Mouse (Mus musculus): ENCODE measurements around the gene Pxmp2.
A peak's percentile ranks its signal among the peaks of the same experiment; 100 is the strongest.

The Pxmp2 gene

GRCm38 (mm10) chr5:110285770-110286445 lies at the start of gene Pxmp2, which contains the start of gene Pole:
Pxmp2 (minus strand) TSS chr5:110286186.
Pole (plus strand) TSS chr5:110286306.
- DNase-seq = peak; percentile 92

DNA sequence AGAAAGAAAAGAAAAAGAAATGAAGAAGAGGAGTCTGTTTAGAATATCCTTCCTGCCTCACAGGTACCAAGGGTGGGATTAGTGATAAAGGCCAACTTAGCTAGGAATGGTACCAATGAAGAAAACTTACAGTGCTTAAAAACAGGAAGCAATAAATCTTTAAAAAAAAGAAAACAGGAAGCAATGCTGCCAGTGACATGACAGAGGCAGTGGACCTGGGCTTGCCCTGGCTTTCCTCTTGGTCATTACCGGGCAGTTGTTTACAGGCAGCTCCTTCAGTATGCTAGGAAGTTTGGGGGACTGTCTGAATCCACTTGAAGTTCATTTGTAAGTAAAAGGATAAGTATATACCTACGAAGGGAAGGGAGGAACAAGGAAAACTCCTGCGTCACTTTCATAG lies 44.5 kb upstream of the Pxmp2 start:
- DNase-seq = no peak

DNA sequence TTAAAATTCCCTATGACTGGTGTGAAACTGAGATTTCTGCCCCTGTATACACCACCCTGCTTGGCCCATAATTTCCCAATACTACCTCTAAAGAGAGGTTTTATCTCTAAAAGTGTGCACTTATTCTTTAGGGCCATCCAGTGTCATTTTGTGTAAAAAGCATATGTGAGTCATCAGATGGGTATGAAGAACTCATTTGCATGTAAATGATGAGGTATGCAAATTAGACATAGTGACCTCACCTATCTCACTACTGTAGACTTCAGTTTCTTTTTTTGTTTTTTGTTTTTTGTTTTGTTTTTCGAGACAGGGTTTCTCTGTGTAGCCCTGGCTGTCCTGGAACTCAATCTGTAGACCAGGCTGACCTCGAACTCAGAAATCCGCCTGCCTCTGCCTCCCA lies 27.1 kb upstream of the Pxmp2 start:
- no peak for DNase-seq

DNA sequence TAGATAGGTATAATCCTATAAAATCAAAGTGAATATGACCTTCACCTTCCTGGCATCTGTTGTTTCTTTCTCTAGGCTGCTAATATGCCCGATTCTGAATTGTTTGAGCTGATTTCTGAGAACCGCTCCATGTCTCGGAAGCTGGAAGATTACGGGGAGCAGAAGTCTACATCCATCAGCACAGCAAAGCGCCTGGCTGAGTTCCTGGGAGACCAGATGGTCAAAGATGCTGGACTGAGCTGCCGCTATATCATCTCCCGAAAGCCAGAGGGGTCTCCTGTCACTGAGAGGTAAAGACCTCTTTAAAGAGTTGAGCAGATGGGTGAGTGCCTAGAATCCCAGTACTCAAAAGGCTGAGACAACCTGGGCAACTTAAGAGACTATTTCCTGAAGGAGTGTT lies 22.9 kb upstream of the Pxmp2 start:
- no peak for DNase-seq

GRCm38 (mm10) chr5:110300591-110300990 lies 14.6 kb upstream of the Pxmp2 start:
- no peak for DNase-seq

GRCm38 (mm10) chr5:110296637-110297036 lies 10.7 kb upstream of the Pxmp2 start:
- no peak for DNase-seq

- no peak for DNase-seq
Measured at GRCm38 (mm10) chr5:110291649-110292048, 5.7 kb upstream of the Pxmp2 start.

DNA sequence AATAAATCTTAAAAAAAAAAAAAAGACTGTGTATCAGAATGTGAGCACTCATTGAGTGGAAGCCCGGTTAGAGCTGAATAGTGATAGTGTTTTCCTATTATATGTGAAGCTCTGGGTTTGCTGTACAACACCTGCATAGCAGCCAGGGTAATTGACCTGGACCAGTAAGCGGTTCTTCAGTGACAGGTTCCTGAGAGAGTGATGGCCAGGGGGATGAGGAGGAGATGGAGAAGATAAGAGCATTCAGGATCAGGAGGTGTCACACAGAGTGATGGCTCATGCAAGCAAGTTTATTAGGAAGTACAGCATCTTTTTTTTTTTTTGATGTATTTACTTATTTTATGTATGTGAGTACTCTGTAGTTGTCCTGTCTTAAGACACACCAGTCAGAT lies 1.1 kb upstream of the Pxmp2 start:
- no peak for DNase-seq

DNA sequence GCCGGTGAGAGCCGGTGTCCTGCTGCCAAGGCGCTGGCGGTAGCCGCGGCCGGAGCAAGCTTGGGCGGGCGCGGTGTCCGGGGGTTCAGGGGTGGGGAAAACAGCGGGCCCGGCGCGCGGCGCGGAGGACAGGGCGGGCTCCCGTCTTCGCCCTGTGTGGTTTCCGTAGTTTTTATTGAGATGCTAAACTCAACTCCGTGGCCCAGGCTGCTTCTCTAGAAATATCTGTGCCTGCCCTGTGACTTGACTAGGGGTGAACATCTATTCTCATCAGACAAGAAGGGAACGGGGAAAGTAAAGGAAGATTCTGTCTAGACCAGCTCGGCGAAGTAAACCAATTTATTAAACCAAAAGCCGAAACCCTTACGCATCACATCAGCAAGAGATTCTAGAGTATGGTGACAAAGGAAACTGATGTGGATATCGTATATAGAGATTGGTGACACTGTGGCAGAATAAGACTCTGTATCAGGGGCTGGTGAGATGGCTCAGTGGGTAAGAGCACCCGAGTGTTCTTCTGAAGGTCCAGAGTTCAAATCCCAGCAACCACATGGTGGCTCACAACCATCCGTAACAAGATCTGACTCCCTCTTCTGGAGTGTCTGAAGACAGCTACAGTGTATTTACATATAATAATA lies 579 bp upstream of the Pxmp2 start:
- DNase-seq = no peak

- DNase-seq = no peak
Measured at GRCm38 (mm10) chr5:110285156-110285555, 830 bp downstream of the Pxmp2 start.

- DNase-seq = peak; percentile 73
Measured at GRCm38 (mm10) chr5:110284536-110284935, 1.4 kb downstream of the Pxmp2 start.

- no peak for DNase-seq
Measured at GRCm38 (mm10) chr5:110281984-110282383, 4.0 kb downstream of the Pxmp2 start.

- no peak for DNase-seq
Measured at GRCm38 (mm10) chr5:110276910-110277309, 9.1 kb downstream of the Pxmp2 start.

DNA sequence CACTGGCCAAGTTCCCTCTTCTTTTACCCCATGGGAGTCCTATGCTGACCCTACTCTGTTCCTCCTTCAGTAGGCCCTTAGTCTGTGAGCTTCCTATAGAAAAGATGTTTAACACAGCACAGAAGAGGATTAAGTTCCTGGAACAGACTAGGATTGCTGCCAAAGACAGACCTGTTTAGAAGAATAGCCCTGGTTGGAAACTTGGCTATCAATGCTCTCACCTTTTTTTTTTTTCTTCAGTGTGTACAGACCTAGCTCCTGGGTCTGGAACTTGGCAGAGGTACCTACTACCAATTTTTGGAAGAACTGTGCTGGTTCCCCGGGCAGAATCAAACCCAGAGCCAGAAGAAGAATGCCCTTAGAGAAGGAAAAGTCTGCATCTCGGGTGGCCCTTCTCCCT lies 9.6 kb downstream of the Pxmp2 start:
- DNase-seq = no peak

GRCm38 (mm10) chr5:110274846-110275245 lies 11.1 kb downstream of the Pxmp2 start:
- DNase-seq = no peak

DNA sequence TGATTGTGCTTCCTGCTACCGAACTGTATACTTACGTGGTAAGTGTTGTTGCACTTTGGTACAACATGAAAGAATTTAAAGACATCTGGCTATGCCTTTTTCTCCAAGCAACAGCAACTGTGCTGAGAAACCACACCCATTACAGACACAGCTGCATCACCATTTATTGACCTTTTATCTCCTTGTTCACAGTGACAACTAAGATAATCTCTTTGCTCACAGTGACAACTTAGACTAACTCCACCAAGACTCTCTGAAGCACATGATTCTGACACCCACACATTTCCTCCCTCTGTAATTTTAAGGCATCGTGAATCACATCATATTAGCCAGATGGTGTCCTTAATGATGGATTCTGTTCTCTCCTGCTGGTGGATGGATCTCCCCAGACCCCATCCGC lies 11.8 kb downstream of the Pxmp2 start:
- no peak for DNase-seq

GRCm38 (mm10) chr5:110270242-110270641 lies 15.7 kb downstream of the Pxmp2 start:
- DNase-seq = no peak

- peak; percentile 93 for DNase-seq
Measured at GRCm38 (mm10) chr5:110269141-110270101, 16.6 kb downstream of the Pxmp2 start, which contains the start of gene Pgam5. Pgam5 (minus strand) TSS chr5:110269913.

GRCm38 (mm10) chr5:110266941-110267340 lies 19.0 kb downstream of the Pxmp2 start:
- no peak for DNase-seq

DNA sequence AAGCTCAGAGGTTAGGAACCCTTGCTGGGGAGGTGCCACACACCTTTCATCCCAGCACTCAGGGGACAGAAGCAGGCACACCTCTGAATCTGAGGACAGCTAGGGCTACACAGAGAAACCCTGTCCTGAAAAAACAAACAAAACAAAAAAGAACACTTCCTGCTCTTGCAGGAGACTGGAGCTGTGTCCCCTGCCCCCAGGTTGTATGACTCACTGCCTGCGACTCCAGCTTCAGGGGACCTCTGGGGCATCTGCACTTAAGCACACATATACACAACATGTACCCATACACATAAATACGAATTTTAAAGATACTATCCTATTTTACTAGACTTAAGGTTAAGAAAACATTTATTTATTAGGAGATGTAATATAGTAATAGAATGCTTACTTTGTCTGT lies 41.9 kb downstream of the Pxmp2 start:
- no peak for DNase-seq

GRCm38 (mm10) chr5:110232346-110232745 lies 53.6 kb downstream of the Pxmp2 start:
- DNase-seq = no peak

- DNase-seq = no peak
Measured at GRCm38 (mm10) chr5:110231638-110232037, 54.3 kb downstream of the Pxmp2 start.

DNA sequence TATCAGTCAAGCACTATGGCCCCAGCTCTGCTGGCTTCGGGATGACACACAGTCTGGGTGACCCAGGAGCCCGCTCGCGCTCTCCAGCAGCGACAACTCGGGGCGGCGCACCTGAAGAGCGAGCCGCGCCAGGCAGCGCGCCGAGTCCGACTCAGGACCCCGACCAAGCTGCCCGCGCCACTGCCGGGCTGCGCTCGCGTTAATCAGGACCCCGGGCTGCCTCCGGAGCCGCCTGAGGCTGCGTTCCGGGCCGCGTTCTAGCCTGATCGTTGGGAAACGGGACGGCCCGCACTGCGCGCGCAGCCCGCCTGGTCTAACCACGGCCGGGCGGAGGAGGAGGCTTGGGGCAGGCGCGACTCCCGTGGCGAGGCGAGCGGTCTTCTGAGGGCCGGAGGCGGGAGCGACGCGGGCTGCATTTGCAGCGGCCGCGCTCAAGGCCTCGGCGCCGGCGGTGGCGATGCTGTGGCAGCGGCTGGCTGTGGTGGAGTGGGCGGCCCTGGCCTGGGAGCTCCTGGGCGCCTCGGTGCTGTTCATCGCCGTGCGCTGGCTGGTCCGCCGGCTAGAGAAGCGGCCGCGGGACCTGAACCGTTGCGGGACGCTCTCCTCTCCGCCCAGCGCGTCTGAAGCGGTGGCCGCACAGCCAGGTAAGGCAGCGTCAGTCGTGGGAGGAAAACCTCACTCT lies 55.1 kb downstream of the Pxmp2 start, which contains the start of gene Ankle2:
Gene Ankle2, plus strand, starts transcription at position 225 of the 682 bp plus-strand sequence.
- DNase-seq = peak; percentile 94
